Mouse (Mus musculus) myocyte (in vitro differentiated cells): ENCODE results near the gene Aimp1. TPM values are rescaled to one million over a fixed set of nuclear protein-coding genes. Genes with fewer than 3 reads are reported as not detected.

Experiments used
- H3K27me3 ChIP-seq: one replicate; pipeline ENCODE4 v1.6.1; 2011; ENCODE audit not compliant: control insufficient read depth, insufficient read depth, insufficient read length
- H3K36me3 ChIP-seq: one replicate; pipeline ENCODE4 v1.6.1; 2011; ENCODE audit not compliant: control insufficient read depth, insufficient read depth
- H3K4me2 ChIP-seq: one replicate; pipeline ENCODE4 v1.6.1; 2011; ENCODE audit warnings: low read depth, control low read depth
- H3K4me3 ChIP-seq: one replicate; pipeline ENCODE4 v1.5.1; 2011; ENCODE audit warnings: mild to moderate bottlenecking, control low read depth, moderate library complexity
- H3K79me2 ChIP-seq: one replicate; pipeline ENCODE4 v1.6.1; 2011; ENCODE audit not compliant: control insufficient read depth, insufficient read depth
- H3ac ChIP-seq: one replicate; pipeline ENCODE4 v1.6.1; 2011; ENCODE audit not compliant: control insufficient read depth, insufficient read length
- CEBPB ChIP-seq: IDR thresholded peaks from 2 replicates; pipeline ENCODE4 v1.6.1; 2011; ENCODE audit warnings: mild to moderate bottlenecking, moderate library complexity; ENCODE audit not compliant: poor library complexity, insufficient read depth, severe bottlenecking
- E2F4 ChIP-seq: IDR thresholded peaks from one replicate; pipeline ENCODE4 v1.6.1; 2011; ENCODE audit warnings: mild to moderate bottlenecking, control low read depth, moderate library complexity; ENCODE audit not compliant: insufficient read depth
- MAX ChIP-seq: IDR thresholded peaks from one replicate; pipeline ENCODE4 v1.6.1; 2011; ENCODE audit warnings: low read depth, mild to moderate bottlenecking, control low read depth
- MYOD1 ChIP-seq, 3 experiments: IDR thresholded peaks; one replicate each; pipeline ENCODE4 v1.6.1; 2011; ENCODE audit warnings: control low read depth in 2 of 3, low read depth in 2 of 3, mild to moderate bottlenecking in 2 of 3, moderate library complexity in 1 of 3; ENCODE audit not compliant: insufficient read length in 2 of 3, control insufficient read depth in 1 of 3
- MYOG ChIP-seq, 3 experiments: IDR thresholded peaks; one replicate each; pipeline ENCODE4 v1.6.1; 2011; ENCODE audit warnings: control low read depth in 2 of 3, low read depth in 2 of 3, mild to moderate bottlenecking in 2 of 3; ENCODE audit not compliant: insufficient read length in 2 of 3, control insufficient read depth in 1 of 3, insufficient read depth in 1 of 3
- POLR2A ChIP-seq: IDR thresholded peaks from one replicate; pipeline ENCODE4 v1.6.1; 2011; ENCODE audit warnings: low read depth, mild to moderate bottlenecking, control low read depth, moderate library complexity; ENCODE audit not compliant: insufficient read length
- POLR2AphosphoS2 ChIP-seq: IDR thresholded peaks from one replicate; pipeline ENCODE4 v1.6.1; 2011; ENCODE audit warnings: low read depth, control low read depth; ENCODE audit not compliant: insufficient read length
- REST ChIP-seq: IDR thresholded peaks from one replicate; pipeline ENCODE4 v1.6.1; 2011; ENCODE audit warnings: mild to moderate bottlenecking, control low read depth, moderate library complexity; ENCODE audit not compliant: insufficient read depth, insufficient read length
- SRF ChIP-seq: IDR thresholded peaks from one replicate; pipeline ENCODE4 v1.6.1; 2011; ENCODE audit warnings: low read depth; ENCODE audit not compliant: control insufficient read depth, insufficient read length
- TCF12 ChIP-seq: IDR thresholded peaks from one replicate; pipeline ENCODE4 v1.6.1; 2011; ENCODE audit warnings: mild to moderate bottlenecking, control low read depth; ENCODE audit not compliant: poor library complexity, insufficient read depth, severe bottlenecking
- TCF3 ChIP-seq: IDR thresholded peaks from one replicate; pipeline ENCODE4 v1.6.1; 2011; ENCODE audit warnings: low read depth, control low read depth; ENCODE audit not compliant: insufficient read length
- USF1 ChIP-seq: IDR thresholded peaks from one replicate; pipeline ENCODE4 v1.6.1; 2011; ENCODE audit warnings: low read depth, mild to moderate bottlenecking, control low read depth, moderate library complexity
- polyA plus RNA-seq: library from polyadenylated mRNA; unstranded; fragments of >200 nt; fragmentation: generic; extraction: Trizol; gene quantifications from one replicate; pipeline ENCODE4 v1.2.1, GENCODE M21; 2012; ENCODE audit warnings: missing spikeins

The Aimp1 gene
- polyA plus RNA-seq, 1 experiment, result 109 TPM

GRCm38 (mm10) chr3:132653959-132654358, 30.2 kb downstream of the Aimp1 start:
- no peaks in the 10 kb centered on the region for H3K27me3 ChIP-seq
- no peaks in the 10 kb centered on the region for H3K79me2 ChIP-seq
- H3ac ChIP-seq, result no peak overlapping the region
- no peaks in the 10 kb centered on the region for H3K36me3 ChIP-seq
- H3K4me3 ChIP-seq, result no peak overlapping the region
- H3K4me2 ChIP-seq, result no peak overlapping the region
- TF ChIP-seq CEBPB, result no peak
- TF ChIP-seq POLR2AphosphoS2, result no peak
- no peak for TF ChIP-seq MAX
- no peak for TF ChIP-seq POLR2A
- no peak for TF ChIP-seq MYOD1 (IDR thresholded peaks at IDR 0.05; ENCODE audit: control insufficient read depth in 1 of 3, insufficient read length in 2 of 3, low read depth in 2 of 3)
- no peak for TF ChIP-seq USF1
- TF ChIP-seq E2F4, result no peak
- TF ChIP-seq REST, result no peak
- TF ChIP-seq TCF3, result no peak
- no peak for TF ChIP-seq MYOG (IDR thresholded peaks at IDR 0.05; ENCODE audit: control insufficient read depth in 1 of 3, insufficient read depth in 1 of 3, insufficient read length in 2 of 3, low read depth in 2 of 3)
- TF ChIP-seq SRF, result no peak
- no peak for TF ChIP-seq TCF12

DNA sequence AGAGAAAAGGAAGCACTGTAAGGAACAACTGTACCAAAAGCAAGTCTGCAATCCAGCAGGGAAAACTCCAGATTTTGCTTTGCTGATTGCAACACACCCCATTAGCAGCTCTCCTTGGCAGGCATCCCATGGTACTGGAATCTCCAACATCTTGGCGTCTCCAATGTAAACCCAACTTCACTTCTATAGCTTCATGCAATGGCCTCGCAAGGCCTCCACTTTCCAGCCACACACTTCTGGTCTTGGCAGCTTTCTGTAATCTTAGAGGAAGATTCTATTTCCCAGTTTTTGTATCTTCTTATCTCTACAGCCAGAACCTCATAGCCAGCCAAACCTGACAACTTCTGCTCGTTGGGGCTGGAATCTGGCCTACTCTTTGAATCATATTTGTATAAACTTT, 32.4 kb downstream of the Aimp1 start:
- no peak for TF ChIP-seq MYOD1 (IDR thresholded peaks at IDR 0.05; ENCODE audit: control insufficient read depth in 1 of 3, insufficient read length in 2 of 3, low read depth in 2 of 3)
- no peak for TF ChIP-seq TCF3
- TF ChIP-seq MYOG (IDR thresholded peaks at IDR 0.05; ENCODE audit: control insufficient read depth in 1 of 3, insufficient read depth in 1 of 3, insufficient read length in 2 of 3, low read depth in 2 of 3), result no peak
- TF ChIP-seq SRF, result no peak
- TF ChIP-seq USF1, result no peak
- no peak for TF ChIP-seq REST
- no peak for TF ChIP-seq MAX
- no peaks in the 10 kb centered on the region for H3K36me3 ChIP-seq
- no peak overlapping the region for H3K4me3 ChIP-seq
- H3K79me2 ChIP-seq, result no peaks in the 10 kb centered on the region
- H3ac ChIP-seq, result no peak overlapping the region
- H3K27me3 ChIP-seq, result no peaks in the 10 kb centered on the region
- H3K4me2 ChIP-seq, result no peak overlapping the region

GRCm38 (mm10) chr3:132650191-132650590, 34.0 kb downstream of the Aimp1 start:
- Histone ChIP-seq H3K79me2 (no peaks in the 10 kb centered on the region), H3K27me3 (no peaks in the 10 kb centered on the region), H3K4me2 (no peak overlapping the region), H3ac (no peak overlapping the region), H3K4me3 (no peak overlapping the region), H3K36me3 (no peaks in the 10 kb centered on the region)
- TF ChIP-seq POLR2A, result no peak
- no peak for TF ChIP-seq TCF3
- no peak for TF ChIP-seq CEBPB

DNA sequence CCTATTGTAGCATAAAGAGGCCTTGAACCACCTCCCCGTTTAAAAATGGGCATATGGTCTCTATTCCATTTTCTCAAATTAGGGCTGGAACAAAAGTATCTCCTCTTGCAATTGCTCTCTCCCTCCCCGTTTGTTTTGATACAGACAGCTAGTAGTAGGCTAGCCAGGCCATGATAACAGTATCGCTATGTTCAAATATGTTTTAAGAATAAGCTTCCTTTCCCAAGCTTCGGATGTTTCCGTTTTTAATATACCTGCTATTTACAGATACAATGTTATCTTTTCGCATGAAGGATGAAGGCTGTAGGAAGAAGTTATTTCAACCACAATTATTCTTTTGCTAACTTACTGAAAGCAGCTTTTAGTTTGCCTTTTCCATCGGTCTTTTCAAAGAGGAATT, 34.8 kb downstream of the Aimp1 start:
- no peaks in the 10 kb centered on the region for H3K36me3 ChIP-seq
- H3ac ChIP-seq, result no peak overlapping the region
- no peaks in the 10 kb centered on the region for H3K27me3 ChIP-seq

GRCm38 (mm10) chr3:132646814-132647213, 37.4 kb downstream of the Aimp1 start:
- Histone ChIP-seq H3K4me2 (no peak overlapping the region), H3ac (no peak overlapping the region), H3K79me2 (no peaks in the 10 kb centered on the region), H3K36me3 (no peaks in the 10 kb centered on the region), H3K27me3 (no peaks in the 10 kb centered on the region), H3K4me3 (no peak overlapping the region)
- TF ChIP-seq MYOG (IDR thresholded peaks at IDR 0.05; ENCODE audit: control insufficient read depth in 1 of 3, insufficient read depth in 1 of 3, insufficient read length in 2 of 3, low read depth in 2 of 3) (no peak), SRF (no peak), POLR2A (no peak), TCF12 (no peak), CEBPB (no peak), E2F4 (no peak), USF1 (no peak)

More for the DNA sequence above, 34.8 kb downstream of the Aimp1 start:
- no peak overlapping the region for H3K4me3 ChIP-seq
- TF ChIP-seq USF1 (no peak), TCF3 (no peak), POLR2AphosphoS2 (no peak)
- H3K79me2 ChIP-seq, result no peaks in the 10 kb centered on the region
- H3K4me2 ChIP-seq, result no peak overlapping the region

DNA sequence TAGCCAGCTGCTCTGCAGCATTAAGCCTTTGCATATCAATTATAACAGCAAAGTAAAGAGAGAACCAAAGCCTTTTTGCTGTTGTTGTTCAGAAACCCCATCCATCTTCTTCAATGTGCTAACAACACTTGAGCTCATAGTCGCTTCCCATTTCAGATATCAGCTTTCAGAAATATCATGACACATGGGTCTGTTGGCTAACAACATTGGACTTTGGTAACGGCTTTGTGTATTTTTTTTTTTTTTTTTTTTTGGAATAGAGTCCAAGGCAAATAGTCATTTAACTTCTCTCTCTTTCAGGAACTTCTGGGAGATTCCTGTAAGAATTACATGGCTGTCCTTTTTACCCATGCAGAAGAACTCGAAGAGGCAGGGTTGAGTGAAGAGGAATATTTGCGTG, 40.1 kb downstream of the Aimp1 start:
- no peaks in the 10 kb centered on the region for H3K36me3 ChIP-seq
- no peak overlapping the region for H3K4me2 ChIP-seq
- H3ac ChIP-seq, result no peak overlapping the region
- no peaks in the 10 kb centered on the region for H3K79me2 ChIP-seq
- no peak for TF ChIP-seq REST
- no peak for TF ChIP-seq USF1
- TF ChIP-seq TCF12, result no peak
- no peak for TF ChIP-seq MYOG (IDR thresholded peaks at IDR 0.05; ENCODE audit: control insufficient read depth in 1 of 3, insufficient read depth in 1 of 3, insufficient read length in 2 of 3, low read depth in 2 of 3)
- TF ChIP-seq SRF, result no peak
- TF ChIP-seq POLR2AphosphoS2, result no peak
- no peak for TF ChIP-seq MYOD1 (IDR thresholded peaks at IDR 0.05; ENCODE audit: control insufficient read depth in 1 of 3, insufficient read length in 2 of 3, low read depth in 2 of 3)
- no peak for TF ChIP-seq TCF3
- H3K4me3 ChIP-seq, result no peak overlapping the region
- no peaks in the 10 kb centered on the region for H3K27me3 ChIP-seq
